Mouse (Mus musculus): ENCODE data around the gene Gm10681.
"Not testable (repeated sequence)": the region's sequence is repeated elsewhere in the genome, so short reads cannot be mapped to it uniquely, and the experiment has no call there.

The Gm10681 gene

DNA sequence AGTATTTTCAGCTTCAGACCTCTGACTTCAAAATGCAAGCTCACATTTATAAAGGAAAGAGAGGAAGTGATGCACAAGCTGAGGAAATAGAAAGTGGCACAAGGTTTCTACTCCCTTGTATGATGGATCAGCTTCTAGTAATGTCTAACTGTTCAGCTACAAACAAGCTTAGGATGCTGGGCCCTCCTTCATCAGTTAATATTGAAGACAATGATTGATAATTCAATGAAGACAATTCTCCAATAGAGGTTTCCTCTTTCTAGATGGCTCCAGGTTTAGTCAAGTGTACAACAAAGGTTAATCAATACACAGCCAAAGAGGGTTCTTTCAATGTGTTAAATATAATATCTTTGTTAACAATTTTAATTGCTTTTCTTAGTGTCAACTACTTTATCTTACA lies at the start of gene Gm10681:
Gm10681 (minus strand) TSS at position 101 of the 400 bp plus-strand sequence.
- no peak for ATAC-seq (ENCODE audit: insufficient number of reproducible peaks, low FRiP score, low TSS enrichment)

DNA sequence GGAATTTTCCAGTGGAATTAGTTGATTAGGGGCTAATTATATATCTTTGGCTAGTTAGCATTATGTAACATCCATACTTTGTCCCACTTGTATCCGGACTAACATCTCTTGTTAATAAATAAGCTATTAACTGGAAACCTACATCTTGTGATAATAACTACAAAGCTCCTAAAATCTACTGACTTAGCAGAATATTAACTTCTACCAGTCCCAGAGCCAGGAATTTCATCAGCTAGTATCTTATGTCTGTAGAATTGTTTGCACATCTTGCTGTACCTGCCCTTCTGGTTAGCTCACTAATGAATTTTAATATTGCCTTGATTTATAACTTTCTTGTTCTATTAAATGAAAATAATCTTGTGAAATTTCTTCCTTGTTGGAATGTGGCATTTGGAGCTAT lies 46.5 kb upstream of the Gm10681 start:
- ATAC-seq (ENCODE audit: insufficient number of reproducible peaks, low FRiP score, low TSS enrichment), result no peak

DNA sequence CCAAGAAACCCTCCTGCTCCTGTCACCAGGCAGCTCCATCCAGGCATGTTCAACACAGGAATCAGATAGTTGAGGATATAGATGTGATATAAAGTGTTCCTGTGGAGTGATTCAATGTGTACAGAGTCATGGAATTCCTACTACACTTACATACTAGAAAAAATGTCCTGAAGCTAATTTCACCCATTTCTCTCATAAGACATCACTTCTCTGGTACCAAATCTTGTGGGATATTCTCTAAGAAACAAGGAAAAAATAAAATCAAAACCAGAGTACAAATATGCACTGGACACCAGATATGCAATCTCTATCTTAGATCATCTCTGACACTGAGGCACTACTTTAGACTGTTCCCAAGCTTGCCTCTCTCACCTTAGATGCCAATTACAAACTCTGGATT lies 41.5 kb upstream of the Gm10681 start, which contains the start of gene Hsd3b5:
Hsd3b5 (minus strand) TSS at position 101 of the 400 bp plus-strand sequence.
- no peak for ATAC-seq (ENCODE audit: insufficient number of reproducible peaks, low FRiP score, low TSS enrichment)

DNA sequence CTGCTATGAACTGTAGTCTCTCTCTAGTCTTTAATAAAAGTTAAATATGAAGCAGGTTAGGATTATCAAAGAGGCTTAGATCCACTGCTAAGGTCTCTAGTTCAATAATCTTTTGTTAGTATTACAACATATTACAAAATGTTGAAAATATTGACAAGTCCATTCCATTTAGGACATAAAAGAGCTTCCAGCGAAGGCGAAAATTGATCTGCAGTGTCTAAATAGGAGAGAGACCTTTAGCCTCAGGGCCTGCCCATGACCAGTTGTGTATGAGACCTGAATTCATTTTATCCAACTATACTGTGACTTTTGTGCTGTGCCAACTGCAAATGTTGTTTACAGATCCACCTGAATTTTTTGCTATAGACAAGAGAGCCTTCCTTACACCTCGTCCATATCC lies 41.0 kb upstream of the Gm10681 start:
- no peak for ATAC-seq (ENCODE audit: insufficient number of reproducible peaks, low FRiP score, low TSS enrichment)

DNA sequence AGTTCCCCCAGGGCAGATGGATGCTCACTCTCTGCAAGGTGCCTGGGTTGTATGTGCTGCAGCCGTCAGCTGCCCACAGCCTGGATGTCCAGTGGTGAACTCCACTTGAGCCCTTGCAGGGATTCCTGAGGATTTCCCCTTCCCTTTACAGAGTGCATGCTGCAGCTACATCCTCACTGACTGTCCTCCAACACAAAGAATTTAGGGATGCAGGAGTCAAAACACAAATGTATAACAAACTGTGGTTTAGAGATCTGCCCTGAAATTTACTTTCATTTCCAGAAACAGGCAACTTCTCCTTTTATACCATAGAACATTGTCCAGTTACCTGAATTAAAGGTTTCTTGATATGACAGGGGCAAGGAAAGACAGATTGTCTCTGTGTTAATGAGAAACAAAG lies 28.2 kb upstream of the Gm10681 start:
- ATAC-seq (ENCODE audit: insufficient number of reproducible peaks, low FRiP score, low TSS enrichment), result not testable (repeated sequence)

DNA sequence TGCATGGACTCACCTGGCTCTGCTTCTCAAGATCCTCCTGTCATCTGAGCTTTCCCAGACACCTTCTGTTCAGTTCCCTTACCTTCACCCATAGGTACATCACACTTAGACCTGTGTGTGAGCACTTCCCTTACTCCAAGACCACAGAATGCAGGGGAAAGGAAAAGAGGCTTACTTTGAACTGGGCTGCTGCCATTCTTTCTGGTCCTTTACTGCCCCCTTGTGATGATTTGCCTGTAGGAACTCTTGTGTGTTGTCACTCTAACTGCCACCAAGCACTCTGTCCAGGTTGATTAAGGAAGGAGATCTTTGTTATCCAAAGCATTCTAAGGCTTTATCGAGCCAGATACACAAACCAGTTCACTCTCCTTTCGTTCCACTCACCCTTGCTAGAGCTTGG lies 27.6 kb upstream of the Gm10681 start:
- not testable (repeated sequence) for ATAC-seq (ENCODE audit: insufficient number of reproducible peaks, low FRiP score, low TSS enrichment)

DNA sequence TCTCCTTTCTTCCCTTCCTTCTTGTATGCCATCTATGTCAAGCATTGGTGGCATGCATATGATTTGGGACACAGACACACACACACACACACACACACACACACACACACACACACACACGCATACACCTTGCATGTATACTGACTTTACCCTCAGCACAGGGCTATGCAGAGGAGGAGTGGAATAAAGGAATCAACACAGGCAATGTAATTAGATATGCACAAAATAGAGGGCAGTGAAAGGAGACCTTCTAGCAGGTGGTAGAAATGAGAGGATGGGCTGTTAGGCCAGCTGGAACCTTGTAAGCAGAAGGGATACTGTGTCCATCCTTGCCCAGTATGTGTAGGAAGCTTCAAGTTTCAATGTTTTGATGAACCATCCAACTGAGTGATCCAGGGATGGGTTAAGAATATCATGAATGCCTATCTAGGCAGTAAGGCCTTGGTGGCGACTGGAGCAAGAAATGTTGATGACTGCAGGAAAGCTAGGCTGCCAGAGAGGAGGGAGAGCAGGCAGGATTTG lies 25.9 kb upstream of the Gm10681 start:
- ATAC-seq (ENCODE audit: insufficient number of reproducible peaks, low FRiP score, low TSS enrichment), result not testable (repeated sequence)

DNA sequence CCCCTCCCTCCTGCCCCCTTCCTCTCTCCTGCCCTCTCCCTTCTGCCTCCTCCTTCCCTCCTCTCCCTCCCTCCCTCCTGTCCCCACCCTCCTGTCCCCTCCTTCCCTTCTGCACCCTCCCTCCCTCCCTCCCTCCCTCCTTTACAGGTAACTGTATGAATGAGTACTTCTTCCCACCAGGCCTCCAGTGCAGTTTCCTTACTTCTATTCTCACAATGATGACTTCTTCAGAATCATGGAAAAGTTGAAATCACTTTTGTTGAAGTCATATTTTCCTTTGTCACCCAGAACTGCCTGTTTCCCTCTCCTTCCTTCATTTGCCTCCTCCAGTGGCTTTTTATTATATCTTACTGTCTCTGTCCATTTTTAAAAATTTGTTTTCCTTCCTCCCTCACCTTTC lies 25.4 kb upstream of the Gm10681 start:
- ATAC-seq (ENCODE audit: insufficient number of reproducible peaks, low FRiP score, low TSS enrichment), result no peak

DNA sequence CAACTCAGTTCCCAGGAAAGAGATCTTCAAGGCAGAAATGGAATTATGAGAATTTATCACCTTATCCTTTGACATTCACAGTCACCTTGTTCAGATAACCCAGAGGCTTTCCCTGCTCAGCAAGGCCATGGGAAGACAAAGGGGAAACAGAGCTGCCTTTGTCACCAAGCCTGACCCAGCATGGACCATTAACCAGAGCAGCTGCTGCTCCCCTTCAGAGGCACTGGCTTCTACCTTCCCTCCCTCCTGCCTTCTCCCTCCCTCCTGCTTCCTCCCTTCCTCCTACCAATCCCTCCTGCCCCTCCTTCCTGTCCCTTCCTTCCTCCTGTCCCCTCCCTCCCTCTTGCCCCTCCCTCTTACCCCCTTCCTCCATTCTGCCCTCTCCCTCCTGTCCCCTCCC lies 24.9 kb upstream of the Gm10681 start:
- ATAC-seq (ENCODE audit: insufficient number of reproducible peaks, low FRiP score, low TSS enrichment), result not testable (repeated sequence)

DNA sequence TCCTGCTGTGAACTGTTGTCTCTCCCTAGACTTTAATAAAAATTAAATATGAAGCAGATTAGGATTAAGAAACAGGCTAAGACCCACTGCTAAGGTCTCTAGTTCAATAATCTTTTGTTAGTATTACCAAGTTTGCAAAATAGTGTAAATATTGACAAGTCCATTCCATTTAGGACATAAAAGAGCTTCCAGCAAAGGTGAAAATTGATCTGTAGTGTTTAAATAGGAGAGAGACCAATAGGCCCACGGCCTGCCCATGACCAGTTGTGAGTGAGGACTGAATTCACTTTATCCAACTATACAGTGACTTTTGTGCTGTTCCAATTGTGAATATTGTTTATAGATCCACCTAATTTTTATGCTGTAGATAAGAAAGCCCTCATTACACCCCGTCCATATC lies 886 bp downstream of the Gm10681 start:
- no peak for ATAC-seq (ENCODE audit: insufficient number of reproducible peaks, low FRiP score, low TSS enrichment)

DNA sequence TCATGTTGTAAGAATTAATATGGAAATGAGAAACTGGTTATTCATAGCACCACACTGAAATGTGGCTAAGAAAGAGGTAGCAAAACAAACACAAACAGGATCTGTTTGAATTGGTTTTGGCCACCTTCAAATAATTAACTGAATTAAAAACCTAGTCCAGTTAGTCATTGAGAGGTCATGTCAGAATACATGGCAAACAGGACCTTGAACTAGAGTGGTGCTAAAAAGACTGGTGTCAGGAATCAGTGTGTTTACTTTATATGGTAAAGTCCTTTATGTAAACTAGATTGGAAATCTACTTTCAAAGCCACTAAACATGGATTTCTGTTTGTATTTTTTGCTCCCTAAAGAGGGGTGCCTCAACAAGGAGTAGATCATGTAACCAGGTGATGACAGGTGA lies 6.0 kb downstream of the Gm10681 start:
- ATAC-seq (ENCODE audit: insufficient number of reproducible peaks, low FRiP score, low TSS enrichment), result not testable (repeated sequence)

DNA sequence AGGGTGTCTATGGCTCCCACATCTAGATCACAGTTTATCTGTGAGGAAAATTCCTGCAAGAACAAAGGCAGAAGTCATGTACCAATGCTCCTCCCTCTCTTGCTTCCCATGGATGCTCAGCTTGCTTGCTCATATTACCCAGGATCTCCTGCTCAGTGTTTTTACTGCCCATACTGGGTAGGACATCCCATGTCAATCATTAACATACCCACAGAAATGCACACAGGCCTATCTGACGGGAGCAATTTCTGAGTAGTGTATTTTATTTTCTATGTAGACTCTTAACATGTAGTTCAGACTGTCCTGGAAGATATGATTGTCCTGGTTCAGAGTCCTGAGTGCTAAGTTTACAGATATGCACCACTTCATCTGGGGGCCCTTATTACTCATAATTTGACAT lies 6.4 kb downstream of the Gm10681 start:
- ATAC-seq (ENCODE audit: insufficient number of reproducible peaks, low FRiP score, low TSS enrichment), result not testable (repeated sequence)

DNA sequence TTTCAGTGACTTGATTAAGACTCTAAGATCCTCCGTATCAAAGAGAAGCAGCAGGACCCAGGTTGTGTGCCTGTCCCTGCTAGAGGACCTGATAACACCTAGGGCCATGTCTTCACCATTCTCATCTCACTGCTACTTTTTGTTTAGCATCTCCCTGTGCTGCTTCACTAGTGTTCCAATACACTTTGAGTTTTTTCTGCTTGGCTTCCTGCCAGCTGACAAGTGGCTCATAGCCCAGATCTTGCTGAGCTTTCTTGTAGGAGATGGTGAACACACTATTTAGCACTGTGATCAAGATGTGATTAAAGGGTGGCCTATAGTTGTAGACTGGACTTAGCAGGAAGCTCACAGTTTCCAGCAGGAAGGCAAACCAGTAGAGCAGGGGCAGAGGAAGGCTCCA lies 7.6 kb downstream of the Gm10681 start:
- ATAC-seq (ENCODE audit: insufficient number of reproducible peaks, low FRiP score, low TSS enrichment), result not testable (repeated sequence)

DNA sequence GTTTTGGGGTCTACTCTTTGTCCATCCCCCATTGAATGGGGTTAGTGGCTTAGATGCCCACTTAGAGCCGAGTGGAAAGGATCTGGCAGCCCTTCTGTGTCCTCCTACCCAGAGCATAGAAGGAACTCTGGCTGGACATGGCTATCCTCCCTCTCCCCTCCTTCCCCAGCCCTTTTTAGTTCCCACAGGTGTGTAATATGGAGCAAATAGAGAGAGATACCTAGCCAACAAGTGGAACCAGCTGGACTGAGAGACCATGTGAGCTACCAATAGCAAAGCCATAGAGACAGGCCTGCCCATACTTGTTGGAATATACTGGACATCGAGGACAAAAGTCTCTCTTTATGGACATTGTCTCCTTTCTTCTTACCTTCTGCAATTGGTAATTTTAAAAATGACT lies 20.9 kb downstream of the Gm10681 start:
- ATAC-seq (ENCODE audit: insufficient number of reproducible peaks, low FRiP score, low TSS enrichment), result not testable (repeated sequence)

DNA sequence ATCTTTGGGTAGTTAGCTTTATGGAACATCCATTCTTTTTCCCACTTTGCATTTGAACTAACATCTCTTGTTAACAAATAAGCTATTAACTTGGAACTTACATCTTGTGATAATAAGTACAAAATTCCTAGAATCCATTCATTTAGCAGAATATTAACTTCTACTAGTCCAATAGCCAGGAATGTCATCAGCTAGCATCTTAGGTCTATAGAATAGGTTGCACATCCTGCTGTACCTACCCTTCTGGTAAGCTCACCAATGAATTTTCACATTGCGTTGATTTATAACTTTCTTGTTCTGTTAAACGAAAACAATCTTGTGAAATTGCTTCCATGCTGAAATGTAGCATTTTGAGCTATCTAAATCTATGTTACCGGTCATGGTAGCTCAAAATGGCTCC lies 23.7 kb downstream of the Gm10681 start:
- not testable (repeated sequence) for ATAC-seq (ENCODE audit: insufficient number of reproducible peaks, low FRiP score, low TSS enrichment)

DNA sequence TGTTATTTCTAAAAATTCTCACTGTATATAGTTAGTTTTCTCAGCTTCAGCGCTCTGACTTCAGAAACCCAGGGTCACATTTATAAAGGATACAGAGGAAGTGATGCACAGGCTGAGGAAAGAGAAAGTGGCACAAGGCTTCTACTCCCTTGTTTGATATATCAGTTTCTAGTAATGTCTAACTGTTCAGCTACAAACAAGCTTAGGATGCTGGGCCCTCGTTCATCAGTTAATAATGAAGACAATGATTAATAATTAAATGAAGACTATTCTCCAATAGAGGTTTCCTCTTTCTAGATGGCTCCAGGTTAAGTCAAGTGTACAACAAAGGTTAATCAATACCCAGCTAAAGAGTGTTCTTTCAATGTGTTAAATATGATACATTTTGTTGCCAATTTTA lies 24.8 kb downstream of the Gm10681 start:
- not testable (repeated sequence) for ATAC-seq (ENCODE audit: insufficient number of reproducible peaks, low FRiP score, low TSS enrichment)

DNA sequence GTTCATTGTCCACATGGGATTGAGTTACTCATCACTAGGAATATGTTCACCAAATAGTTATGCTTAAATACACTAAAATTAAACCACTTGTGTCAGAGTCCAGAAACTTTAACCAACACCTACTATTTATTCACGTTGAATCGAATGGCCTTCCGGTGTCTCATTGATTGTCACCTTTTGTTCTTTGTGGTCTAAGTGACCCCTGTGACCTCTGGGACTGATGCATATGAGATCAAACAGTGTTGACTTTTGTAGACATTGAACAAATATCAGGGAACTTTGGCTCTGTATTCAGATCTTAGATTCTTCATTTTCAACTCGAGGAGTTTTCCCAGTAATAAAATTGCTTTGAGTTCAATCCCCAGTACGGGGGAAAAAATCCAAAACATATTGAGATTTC lies 27.9 kb downstream of the Gm10681 start:
- ATAC-seq (ENCODE audit: insufficient number of reproducible peaks, low FRiP score, low TSS enrichment), result not testable (repeated sequence)

DNA sequence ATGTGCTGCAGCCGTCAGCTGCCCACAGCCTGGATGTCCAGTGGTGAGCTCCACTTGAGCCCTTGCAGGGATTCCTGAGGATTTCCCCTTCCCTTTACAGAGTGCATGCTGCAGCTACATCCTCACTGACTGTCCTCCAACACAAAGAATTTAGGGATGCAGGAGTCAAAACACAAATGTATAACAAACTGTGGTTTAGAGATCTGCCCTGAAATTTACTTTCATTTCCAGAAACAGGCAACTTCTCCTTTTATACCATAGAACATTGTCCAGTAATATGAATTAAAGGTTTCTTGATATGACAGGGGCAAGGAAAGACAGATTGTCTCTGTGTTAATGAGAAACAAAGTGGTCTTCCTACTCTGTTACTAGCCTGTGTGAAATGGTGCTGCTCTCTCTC lies 37.8 kb downstream of the Gm10681 start:
- not testable (repeated sequence) for ATAC-seq (ENCODE audit: insufficient number of reproducible peaks, low FRiP score, low TSS enrichment)

DNA sequence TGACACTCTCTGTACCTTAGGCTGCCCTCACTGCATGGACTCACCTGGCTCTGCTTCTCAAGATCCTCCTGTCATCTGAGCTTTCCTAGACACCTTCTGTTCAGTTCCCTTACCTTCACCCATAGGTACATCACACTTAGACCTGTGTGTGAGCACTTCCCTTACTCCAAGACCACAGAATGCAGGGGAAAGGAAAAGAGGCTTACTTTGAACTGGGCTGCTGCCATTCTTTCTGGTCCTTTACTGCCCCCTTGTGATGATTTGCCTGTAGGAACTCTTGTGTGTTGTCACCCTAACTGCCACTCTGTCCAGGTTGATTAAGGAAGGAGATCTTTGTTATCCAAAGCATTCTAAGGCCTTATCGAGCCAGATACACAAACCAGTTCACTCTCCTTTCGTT lies 38.4 kb downstream of the Gm10681 start:
- peak; percentile 26; the same call in 1 of the 2 replicates for ATAC-seq (ENCODE audit: insufficient number of reproducible peaks, low FRiP score, low TSS enrichment)

DNA sequence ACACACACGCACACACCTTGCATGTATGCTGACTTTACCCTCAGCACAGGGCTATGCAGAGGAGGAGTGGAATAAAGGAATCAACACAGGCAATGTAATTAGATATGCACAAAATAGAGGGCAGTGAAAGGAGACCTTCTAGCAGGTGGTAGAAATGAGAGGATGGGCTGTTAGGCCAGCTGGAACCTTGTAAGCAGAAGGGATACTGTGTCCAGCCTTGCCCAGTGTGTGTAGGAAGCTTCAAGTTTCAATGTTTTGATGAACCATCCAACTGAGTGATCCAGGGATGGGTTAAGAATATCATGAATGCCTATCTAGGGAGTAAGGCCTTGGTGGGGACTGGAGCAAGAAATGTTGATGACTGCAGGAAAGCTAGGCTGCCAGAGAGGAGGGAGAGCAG lies 40.1 kb downstream of the Gm10681 start:
- not testable (repeated sequence) for ATAC-seq (ENCODE audit: insufficient number of reproducible peaks, low FRiP score, low TSS enrichment)

DNA sequence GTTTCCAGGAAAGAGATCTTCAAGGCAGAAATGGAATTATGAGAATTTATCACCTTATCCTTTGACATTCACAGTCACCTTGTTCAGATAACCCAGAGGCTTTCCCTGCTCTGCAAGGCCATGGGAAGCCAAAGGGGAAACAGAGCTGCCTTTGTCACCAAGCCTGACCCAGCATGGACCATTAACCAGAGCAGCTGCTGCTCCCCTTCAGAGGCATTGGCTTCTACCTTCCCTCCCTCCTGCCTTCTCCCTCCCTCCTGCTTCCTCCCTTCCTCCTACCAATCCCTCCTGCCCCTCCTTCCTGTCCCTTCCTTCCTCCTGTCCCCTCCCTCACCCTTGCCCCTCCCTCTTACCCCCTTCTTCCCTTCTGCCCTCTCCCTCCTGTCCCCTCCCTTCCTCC lies 41.0 kb downstream of the Gm10681 start:
- not testable (repeated sequence) for ATAC-seq (ENCODE audit: insufficient number of reproducible peaks, low FRiP score, low TSS enrichment)

DNA sequence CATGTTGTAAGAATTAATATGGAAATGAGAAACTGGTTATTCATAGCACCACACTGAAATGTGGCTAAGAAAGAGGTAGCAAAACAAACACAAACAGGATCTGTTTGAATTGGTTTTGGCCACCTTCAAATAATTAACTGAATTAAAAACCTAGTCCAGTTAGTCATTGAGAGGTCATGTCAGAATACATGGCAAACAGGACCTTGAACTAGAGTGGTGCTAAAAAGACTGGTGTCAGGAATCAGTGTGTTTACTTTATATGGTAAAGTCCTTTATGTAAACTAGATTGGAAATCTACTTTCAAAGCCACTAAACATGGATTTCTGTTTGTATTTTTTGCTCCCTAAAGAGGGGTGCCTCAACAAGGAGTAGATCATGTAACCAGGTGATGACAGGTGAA lies 63.6 kb downstream of the Gm10681 start:
- ATAC-seq (ENCODE audit: insufficient number of reproducible peaks, low FRiP score, low TSS enrichment), result not testable (repeated sequence)

DNA sequence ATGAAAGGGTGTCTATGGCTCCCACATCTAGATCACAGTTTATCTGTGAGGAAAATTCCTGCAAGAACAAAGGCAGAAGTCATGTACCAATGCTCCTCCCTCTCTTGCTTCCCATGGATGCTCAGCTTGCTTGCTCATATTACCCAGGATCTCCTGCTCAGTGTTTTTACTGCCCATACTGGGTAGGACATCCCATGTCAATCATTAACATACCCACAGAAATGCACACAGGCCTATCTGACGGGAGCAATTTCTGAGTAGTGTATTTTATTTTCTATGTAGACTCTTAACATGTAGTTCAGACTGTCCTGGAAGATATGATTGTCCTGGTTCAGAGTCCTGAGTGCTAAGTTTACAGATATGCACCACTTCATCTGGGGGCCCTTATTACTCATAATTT lies 64.1 kb downstream of the Gm10681 start:
- ATAC-seq (ENCODE audit: insufficient number of reproducible peaks, low FRiP score, low TSS enrichment), result not testable (repeated sequence)
